Mouse (Mus musculus) midbrain, postnatal 0 days (tissue): ENCODE data around the gene Anp32e. TPM values are rescaled to one million over a fixed set of nuclear protein-coding genes. Genes with fewer than 3 reads are reported as not detected.
"Not testable (repeated sequence)": the region's sequence is repeated elsewhere in the genome, so short reads cannot be mapped to it uniquely, and the experiment has no call there.

Source experiments
- ATAC-seq: fragments of 200-750 bp; cut with Nextera tagmentation; 2 replicates; pipeline ENCODE4 v1.8.0; 2017; ENCODE audit warnings: moderate number of reproducible peaks, mild to moderate bottlenecking, moderate TSS enrichment, moderate library complexity; ENCODE audit not compliant: low FRiP score
- DNase-seq: peaks from one replicate; pipeline ENCODE4 v3.0.0-alpha.2; 2015; ENCODE audit warnings: low spot score
- H3K27ac ChIP-seq: fragments of 300-500 bp; sonication (generic); 2 replicates; pipeline ENCODE4 v1.5.1; 2014; ENCODE audit warnings: low read depth, mild to moderate bottlenecking, low read length, mixed read lengths
- H3K27me3 ChIP-seq: fragments of 300-500 bp; sonication (generic); 2 replicates; pipeline ENCODE4 v1.6.1; 2014; ENCODE audit warnings: low read length, control low read depth, mixed read lengths; ENCODE audit not compliant: insufficient read depth
- H3K36me3 ChIP-seq: fragments of 300-500 bp; sonication (generic); 2 replicates; pipeline ENCODE4 v1.6.1; 2014; ENCODE audit warnings: low read length, control low read depth, mixed read lengths; ENCODE audit not compliant: insufficient read depth
- H3K4me1 ChIP-seq: fragments of 300-500 bp; sonication (generic); 2 replicates; pipeline ENCODE4 v1.6.1; 2014; ENCODE audit warnings: mild to moderate bottlenecking, control low read depth, antibody characterized with exemption, low read length, mixed read lengths; ENCODE audit not compliant: insufficient read depth
- H3K4me2 ChIP-seq: fragments of 300-500 bp; sonication (generic); 2 replicates; pipeline ENCODE4 v1.6.1; 2014; ENCODE audit warnings: low read depth, mild to moderate bottlenecking, low read length, mixed read lengths; ENCODE audit not compliant: poor library complexity, severe bottlenecking
- H3K4me3 ChIP-seq: fragments of 300-500 bp; sonication (generic); 2 replicates; pipeline ENCODE4 v1.5.1; 2014; ENCODE audit warnings: low read depth, mild to moderate bottlenecking, low read length, moderate library complexity
- H3K9ac ChIP-seq: fragments of 300-500 bp; sonication (generic); replicated peaks from 2 replicates; pipeline ENCODE4 v1.6.1; 2014; ENCODE audit warnings: mild to moderate bottlenecking, low read length, moderate library complexity, mixed read lengths; ENCODE audit not compliant: poor library complexity, severe bottlenecking
- H3K9me3 ChIP-seq: fragments of 300-500 bp; sonication (generic); 2 replicates; pipeline ENCODE4 v1.6.1; 2016; ENCODE audit warnings: low read length, control low read depth
- CTCF ChIP-seq: IDR thresholded peaks from 2 replicates; pipeline ENCODE4 v1.5.1; 2016; ENCODE audit warnings: antibody characterized with exemption, mild to moderate bottlenecking
- WGBS: fragments of 180-500 bp; shearing (Covaris S2); extraction: QIAGEN DNeasy Blood & Tissue Kit; methylation state at CpG from one replicate; pipeline ENCODE4 v1.1.7; 2014; 5-methylcytosine and 5-hydroxymethylcytosine counted together
- polyA plus RNA-seq: library from polyadenylated mRNA; unstranded; fragments of >200 nt; fragmentation: Nextera tagmentation; extraction: Ambion mirVana; gene quantifications from 2 replicates; pipeline ENCODE4 v1.2.1, GENCODE M21; 2015
- total RNA-seq: library from RNA; depleted of rRNA; stranded (reverse); fragments of >200 nt; gene quantifications from 2 replicates; pipeline ENCODE4 v1.2.3, GENCODE M21; 2014

The Anp32e gene
- total and polyA plus RNA-seq, 2 experiments from 2014 or later = 24.7 to 86.9 TPM

DNA sequence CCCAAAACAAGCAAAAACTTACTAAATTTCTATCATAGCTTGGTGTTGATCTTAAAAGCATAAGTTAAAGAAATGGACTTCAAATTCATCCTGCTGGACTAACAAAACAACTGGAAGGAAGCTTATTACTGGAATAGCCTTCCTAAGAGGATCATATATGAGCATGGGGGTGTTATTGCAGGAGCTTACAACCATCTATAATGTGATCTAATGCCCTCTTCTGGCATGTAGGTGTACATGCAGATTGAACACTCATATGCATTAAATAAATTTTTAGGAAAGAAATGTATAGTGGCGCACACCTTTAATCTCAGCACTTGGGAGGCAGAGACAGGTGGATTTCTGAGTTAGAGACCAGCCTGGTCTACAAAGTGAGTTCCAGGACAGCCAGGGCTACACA lies 30.8 kb downstream of the Anp32e start:
- WGBS = 89% methylated on average over 1 of the region's 1 CpGs
- Histone ChIP-seq H3K4me2 (no peak overlapping the region), H3K9ac (no peak overlapping the region), H3K27ac (no peak overlapping the region), H3K36me3 (no peaks in the 10 kb centered on the region), H3K9me3 (no peaks in the 10 kb centered on the region), H3K4me1 (no peaks in the 10 kb centered on the region), H3K27me3 (no peaks in the 10 kb centered on the region), H3K4me3 (no peak overlapping the region)
- peak; percentile 37 for TF ChIP-seq CTCF
- ATAC-seq = no peak
- no peak for DNase-seq

DNA sequence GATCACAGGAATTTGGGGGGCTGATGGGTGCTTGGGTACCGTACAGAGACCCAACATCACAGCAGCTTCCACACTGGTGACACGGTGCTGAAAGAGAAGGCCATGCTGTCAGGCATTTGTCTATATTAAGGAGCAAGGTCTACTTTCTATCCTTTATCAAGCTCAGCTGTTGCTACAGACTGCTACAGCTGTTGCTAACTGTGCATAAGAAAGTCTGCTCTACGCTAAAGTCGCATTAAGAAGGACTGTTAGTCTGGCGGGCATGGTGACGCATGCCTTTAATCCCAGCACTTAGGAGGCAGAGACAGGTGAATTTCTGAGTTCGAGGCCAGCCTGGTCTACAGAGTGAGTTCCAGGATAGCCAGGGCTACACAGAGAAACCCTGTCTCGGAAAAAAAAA lies 33.1 kb downstream of the Anp32e start:
- H3K9me3 ChIP-seq, DNase-seq, ATAC-seq, H3K4me1 ChIP-seq, H3K4me3 ChIP-seq, H3K27ac ChIP-seq, H3K36me3 ChIP-seq, H3K27me3 ChIP-seq, H3K4me2 ChIP-seq, H3K9ac ChIP-seq: not testable (repeated sequence)
- 89% methylated on average over 8 of the region's 8 CpGs for WGBS

DNA sequence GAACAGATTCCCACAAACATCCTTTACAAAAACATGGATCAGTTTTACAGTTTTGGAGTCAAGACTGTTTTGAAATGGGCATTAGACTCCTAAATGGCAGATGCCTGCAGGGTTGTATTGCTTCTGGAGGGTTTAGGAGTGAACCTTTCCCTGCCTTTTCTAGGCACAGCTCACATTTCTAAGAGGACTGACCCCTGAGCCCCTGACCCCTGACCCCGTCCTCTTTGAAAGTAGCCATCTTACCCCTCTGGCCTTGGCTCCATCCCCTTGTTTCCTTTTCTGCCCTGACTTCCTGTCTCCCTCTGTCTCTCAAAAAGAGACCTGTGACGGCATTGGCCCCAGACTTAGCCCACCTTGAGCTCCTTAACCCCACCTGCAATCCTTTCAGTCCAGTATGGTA lies 34.2 kb downstream of the Anp32e start:
- no peak for TF ChIP-seq CTCF
- Histone ChIP-seq H3K4me3 (no peak overlapping the region), H3K27me3 (no peaks in the 10 kb centered on the region), H3K4me2 (no peak overlapping the region), H3K27ac (no peak overlapping the region), H3K9me3 (no peaks in the 10 kb centered on the region), H3K36me3 (no peaks in the 10 kb centered on the region), H3K4me1 (no peaks in the 10 kb centered on the region), H3K9ac (no peak overlapping the region)
- WGBS = 24% methylated on average over 2 of the region's 2 CpGs
- DNase-seq (no peak), ATAC-seq (no peak)

- no peaks in the 10 kb centered on the region for H3K36me3 ChIP-seq
- DNase-seq (peak; percentile 22), ATAC-seq (no peak)
- no peaks in the 10 kb centered on the region for H3K9me3 ChIP-seq
- H3K4me1 ChIP-seq = no peaks in the 10 kb centered on the region
- no peak overlapping the region for H3K27ac ChIP-seq
- no peak overlapping the region for H3K4me3 ChIP-seq
- TF ChIP-seq CTCF = peak; percentile 69
- H3K4me2 ChIP-seq = no peak overlapping the region
- H3K9ac ChIP-seq = no peak overlapping the region
- no peaks in the 10 kb centered on the region for H3K27me3 ChIP-seq
- WGBS = 54% methylated on average over 4 of the region's 4 CpGs
These were observed 34.6 kb downstream of the Anp32e start for GRCm38 (mm10) chr3:95963681-95964080.

DNA sequence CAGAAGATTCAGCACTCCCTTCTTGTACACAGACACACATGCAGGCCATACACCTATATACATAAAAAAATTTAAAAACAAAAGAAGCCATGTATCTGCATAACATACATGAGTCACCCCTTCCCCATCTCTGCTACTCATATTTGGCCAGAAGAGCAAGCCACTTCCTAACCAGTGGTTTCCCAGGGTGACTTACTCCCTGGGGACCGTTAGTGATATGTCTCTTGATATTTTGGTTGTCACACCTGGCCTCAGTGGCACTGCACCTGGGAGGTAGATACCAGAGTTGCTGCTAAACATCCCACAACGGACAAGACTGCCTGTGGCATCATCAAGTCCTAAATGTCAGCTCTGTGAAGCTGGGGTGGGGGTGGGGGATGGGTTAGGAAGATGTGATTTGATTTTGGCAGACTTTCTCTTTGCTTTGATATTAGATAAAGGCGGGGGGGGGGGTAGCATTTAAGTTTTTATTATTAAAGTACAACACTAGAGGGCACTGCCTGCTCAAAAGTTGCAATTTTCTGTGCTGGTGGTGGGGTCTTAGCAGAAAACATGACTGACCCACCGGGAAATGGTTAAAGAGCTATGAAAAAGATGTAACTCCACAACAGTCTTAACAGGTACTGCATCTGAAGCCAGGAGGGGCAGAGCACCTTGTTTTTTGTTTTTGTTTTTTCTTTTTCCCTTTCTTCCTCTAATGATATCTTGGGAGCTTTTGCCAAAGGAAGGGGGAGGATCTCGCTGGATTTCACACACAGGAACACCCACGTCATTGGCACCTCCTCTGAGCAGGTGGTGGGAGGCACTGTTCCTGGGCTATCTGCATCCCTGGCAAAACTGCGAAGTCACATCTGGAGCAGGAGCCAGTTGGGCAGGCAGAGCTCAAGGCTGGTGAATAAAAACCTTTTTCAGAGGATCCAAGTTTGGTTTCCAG lies 36.7 kb downstream of the Anp32e start:
- Histone ChIP-seq H3K27ac (no peak overlapping the region), H3K27me3 (no peaks in the 10 kb centered on the region), H3K9me3 (no peaks in the 10 kb centered on the region), H3K4me3 (peak overlapping the region; percentile 14; the same call in 1 of the 2 replicates), H3K4me2 (peak overlapping the region; percentile 40), H3K36me3 (no peaks in the 10 kb centered on the region), H3K9ac (no peak overlapping the region), H3K4me1 (no peaks in the 10 kb centered on the region)
- 10% methylated on average over 7 of the region's 7 CpGs for WGBS
- TF ChIP-seq CTCF = peak; percentile 72
- ATAC-seq (0 out of 2 replicates have a peak, but pooled peaks have one; percentile 23), DNase-seq (peak; percentile 77)

GRCm38 (mm10) chr3:95969277-95969676 lies 40.2 kb downstream of the Anp32e start:
- H3K4me3 ChIP-seq = no peak overlapping the region
- no peaks in the 10 kb centered on the region for H3K27me3 ChIP-seq
- no peaks in the 10 kb centered on the region for H3K36me3 ChIP-seq
- DNase-seq = no peak
- H3K4me1 ChIP-seq = no peaks in the 10 kb centered on the region
- no peak overlapping the region for H3K4me2 ChIP-seq
- H3K9me3 ChIP-seq = no peaks in the 10 kb centered on the region
- no peak overlapping the region for H3K27ac ChIP-seq
- no peak for ATAC-seq
- WGBS = 92% methylated on average over 1 of the region's 1 CpGs
- no peak for TF ChIP-seq CTCF
- no peak overlapping the region for H3K9ac ChIP-seq

GRCm38 (mm10) chr3:95970661-95971060 lies 41.6 kb downstream of the Anp32e start:
- ATAC-seq, H3K9me3 ChIP-seq, H3K27ac ChIP-seq, H3K27me3 ChIP-seq, DNase-seq, H3K4me3 ChIP-seq, H3K9ac ChIP-seq, H3K36me3 ChIP-seq, H3K4me2 ChIP-seq, H3K4me1 ChIP-seq: not testable (repeated sequence)
- WGBS = 57% methylated on average over 6 of the region's 7 CpGs
